28 mouse cellular contexts compared by ENCODE assay signal in genomic region chr13:25127216-25127615, GRCm38 (mm10).
DNase-seq lines count a peak whose midpoint lies in the region; TF ChIP-seq lines count a peak whose summit lies in the region.
"Had no signal": no experiment of that assay in that cellular context is flagged by ENCODE, and none has a peak within 500 bp of the region (broad histone marks: within the 10 kb centered on the region; RNA-seq: fewer than 3 reads in every experiment).

No protein-coding gene starts in this region.

- 0 out of 2 replicates have a peak overlapping the region, but pooled peaks have one; percentile 80 for H3K27ac ChIP-seq in left cerebral cortex, adult 2 months
- H3K27ac ChIP-seq in gastrocnemius, adult 2 months, result no peak overlapping the region
- H3K27ac ChIP-seq: embryonic facial prominence, embryonic 10.5 days; embryonic facial prominence, embryonic 13.5 days; forebrain, embryonic 12.5 days; forebrain, embryonic 15.5 days; heart, embryonic 15.5 days; hindbrain, embryonic 14.5 days; hindbrain, postnatal 0 days had no signal

- no peak overlapping the region for H3K4me3 ChIP-seq in left cerebral cortex, adult 2 months
- no peak overlapping the region for H3K4me3 ChIP-seq in gastrocnemius, adult 2 months
- H3K4me3 ChIP-seq: embryonic facial prominence, embryonic 10.5 days; embryonic facial prominence, embryonic 13.5 days; erythroblast, embryonic 14.5 days; forebrain, embryonic 12.5 days; forebrain, embryonic 15.5 days; heart, embryonic 12.5 days; heart, embryonic 15.5 days had no signal

- intact Hi-C loops in heart, postnatal 25 days (cut with DNase I), result no loop called here
- intact Hi-C loops in left cerebral cortex, adult 2 months (cut with DNase I), result loop anchor here (1.0 to 5.0 kb wide), 3 partner anchors 125 to 551 kb away; no protein-coding TSS in a partner anchor
- intact Hi-C loops in left cerebral cortex, postnatal 36 days (cut with DNase I), result loop anchor here (10.0 kb wide), 1 partner anchor 128 kb away; no protein-coding TSS in a partner anchor
- intact Hi-C loops in gastrocnemius, adult 2 months (cut with DNase I), result no loop called here

- DNase-seq in heart, adult 11 months, result peak; percentile 59
- DNase-seq in heart, postnatal 25 days (ENCODE audit: low spot score), result no peak
- peak in 1 of 2 experiments; percentile 19 for DNase-seq in left cerebral cortex, adult 2 months (ENCODE audit: extremely low spot score in 1 of 2, low spot score in 2 of 2)
- DNase-seq in left cerebral cortex, postnatal 36 days (ENCODE audit: low spot score in 2 of 2), result no peak
- peak; percentile 62 for DNase-seq in right cerebral cortex, adult 18-20 months
- DNase-seq in right cerebral cortex, postnatal 25 days, result no peak
- DNase-seq in telencephalon, adult 2 months (ENCODE audit: low read depth, low spot score), result peak; percentile 65
- DNase-seq in gastrocnemius, adult 2 months, result no peak
- DNase-seq: adrenal gland, adult 2 months; adrenal gland, postnatal 14 days; cerebellum, adult 11-12 months; cerebellum, adult 8-10 months; cerebellum, postnatal 10 days; cerebellum, postnatal 36 days; embryo, embryonic 11 days; gastrocnemius, postnatal 14 days; heart, adult 18-20 months; heart, postnatal 10 days; heart, postnatal 4 days had no signal

- TF ChIP-seq CTCF in left cerebral cortex, adult 2 months (IDR thresholded peaks at IDR 0.05), result no peak
- TF ChIP-seq CTCF in gastrocnemius, adult 2 months (IDR thresholded peaks at IDR 0.05), result no peak

Comparison
In these comparisons a context has a peak if more than half of its experiments do, and no peak if none do; other contexts are left out.
1. DNase-seq: peak in heart, adult 11 months (single experiment), right cerebral cortex, adult 18-20 months (single experiment) and telencephalon, adult 2 months (single experiment); none in heart, postnatal 25 days (single experiment), left cerebral cortex, postnatal 36 days (0 of 2), right cerebral cortex, postnatal 25 days (single experiment) and gastrocnemius, adult 2 months (single experiment).
2. intact Hi-C loops: an anchor here in left cerebral cortex, adult 2 months (1.0 to 5.0 kb wide) and left cerebral cortex, postnatal 36 days (10.0 kb wide); none called in heart, postnatal 25 days and gastrocnemius, adult 2 months.